Mouse (Mus musculus): ENCODE measurements around the gene Atp5g3. TPM values are rescaled to one million over a fixed set of nuclear protein-coding genes. Genes with fewer than 3 reads are reported as not detected.

The Atp5g3 gene
- 100 to 1,000 TPM; 136 to 161 TPM for total RNA-seq (2023)

GRCm38 (mm10) chr2:73911175-73911700 is at the start of gene Atp5g3:
Gene Atp5g3 (minus strand): TSS chr2:73911326.

GRCm38 (mm10) chr2:73892464-73893296 is 18.4 kb downstream of the Atp5g3 start, which contains the start of gene Atf2:
Gene Atf2 (minus strand): TSS chr2:73892639.

Other genes with a start within 250 kb of the Atp5g3 start
- not detected for gene Chn1, start 136.0 kb downstream of the Atp5g3 start, total RNA-seq (2023)
- gene Atf2, start 18.7 kb downstream of the Atp5g3 start, total RNA-seq (2023), result 10 to 100 TPM; 48.6 to 49.0 TPM